Mouse (Mus musculus) embryonic fibroblast, embryonic 13.5 days (primary cell): Measurements from ENCODE around the gene Pdf.
A peak's percentile ranks its signal among the peaks of the same experiment; 100 is the strongest.

Source experiments
- CTCF ChIP-seq: IDR thresholded peaks from 2 replicates; pipeline ENCODE4 v1.5.1; 2011; ENCODE audit warnings: mild to moderate bottlenecking, control low read depth, low read length, moderate library complexity, borderline replicate concordance; ENCODE audit not compliant: insufficient read depth
- POLR2A ChIP-seq: IDR thresholded peaks from 2 replicates; pipeline ENCODE4 v1.6.1; 2011; ENCODE audit warnings: low read depth, mild to moderate bottlenecking, control low read depth, low read length, moderate library complexity

GRCm38 (mm10) chr8:107056973-107057369 lies 8.6 kb upstream of the Pdf start:
- peak; percentile 1; the same call in 1 of the 2 replicates for TF ChIP-seq POLR2A
- 0 out of 2 replicates have a peak, but pooled peaks have one; percentile 12 for TF ChIP-seq CTCF
